Mouse (Mus musculus): ENCODE measurements around the gene Snap29. TPM values are rescaled to one million over a fixed set of nuclear protein-coding genes. Genes with fewer than 3 reads are reported as not detected.

The Snap29 gene
- polyA plus RNA-seq, 1 experiment from 2014 or later = 7.3 TPM

DNA sequence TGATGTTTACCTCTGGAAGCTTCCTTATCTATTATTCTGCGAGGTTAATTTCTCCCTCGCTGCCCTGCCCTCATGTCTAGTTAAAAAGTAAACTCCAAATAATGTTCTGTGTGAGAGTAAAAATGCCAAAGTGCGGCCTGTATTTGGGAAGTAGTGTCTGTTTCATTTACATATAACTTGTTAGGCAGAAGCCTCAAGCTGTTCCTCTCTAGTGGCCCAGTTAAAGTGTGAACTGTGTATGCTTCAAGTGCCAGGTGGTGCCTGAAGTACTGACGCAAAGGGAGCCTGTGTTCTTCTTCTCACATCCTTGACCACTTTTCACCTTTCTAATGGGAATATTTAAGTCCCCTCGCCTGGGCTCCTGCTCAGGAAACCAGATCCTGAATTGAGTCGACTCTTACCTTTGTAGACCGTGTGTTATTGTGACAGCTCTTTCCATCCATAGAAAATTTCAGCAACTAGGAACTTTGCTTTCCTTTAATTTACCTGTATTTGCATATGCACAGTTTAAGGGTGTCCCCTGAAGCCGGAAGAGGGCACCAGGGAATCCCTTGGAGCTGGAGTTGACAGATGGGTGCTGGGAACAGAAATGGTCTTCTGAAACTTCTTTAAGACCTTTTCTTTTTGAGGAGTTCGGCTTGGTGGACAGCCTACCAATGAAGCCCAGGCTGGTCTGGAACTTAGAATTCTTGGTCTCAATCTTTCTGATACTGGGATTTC lies 886 bp downstream of the Snap29 start:
- Histone ChIP-seq H3K27me3 (replicated peaks; ENCODE audit: control insufficient read depth, insufficient read depth, low read length) (no peaks in the 10 kb centered on the region), H3K9me3 (ENCODE audit: control insufficient read depth, low read length) (no peaks in the 10 kb centered on the region), H3K27ac (replicated peaks; ENCODE audit: low read depth, low read length) (no peak overlapping the region), H3K9ac (ENCODE audit: low read depth, low read length) (peak overlapping the region; percentile 77), H3K4me1 (ENCODE audit: control insufficient read depth, insufficient read depth, low read length) (peaks cover 13% of the 10 kb centered on the region), H3K36me3 (ENCODE audit: control insufficient read depth, insufficient read depth, low read length) (peaks cover 8% of the 10 kb centered on the region; the same call in 1 of the 2 replicates), H3K4me2 (ENCODE audit: low read depth, low read length) (peak overlapping the region; percentile 67), H3K4me3 (ENCODE audit: low read depth, low read length) (peak overlapping the region; percentile 84)
- 36% methylated on average over 9 of the region's 9 CpGs for WGBS
- DNase-seq (ENCODE audit: low spot score) (no peak), ATAC-seq (ENCODE audit: low read depth) (no peak)

DNA sequence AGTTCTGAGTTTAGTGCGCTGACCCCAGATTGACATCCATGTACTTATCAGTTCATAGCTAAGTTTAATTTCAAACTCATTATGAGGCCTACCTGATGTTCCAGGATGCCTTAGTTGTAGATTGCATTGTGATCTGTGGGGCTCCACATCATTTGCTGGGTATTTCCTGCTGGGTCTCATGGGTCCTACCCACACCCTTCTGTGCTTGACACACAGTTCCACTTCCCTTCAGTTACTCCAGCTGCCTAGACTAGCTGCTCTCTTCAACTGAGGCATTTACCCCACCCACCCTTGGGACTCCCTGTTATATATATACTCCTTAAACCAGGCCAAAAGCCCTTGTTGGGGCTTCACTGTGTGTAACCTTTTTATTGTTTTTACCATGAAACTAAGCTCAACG lies 3.3 kb downstream of the Snap29 start:
- H3K4me3 ChIP-seq (ENCODE audit: low read depth, low read length) = no peak overlapping the region
- no peak overlapping the region for H3K27ac ChIP-seq (replicated peaks; ENCODE audit: low read depth, low read length)
- H3K4me1 ChIP-seq (ENCODE audit: control insufficient read depth, insufficient read depth, low read length) = peaks cover 13% of the 10 kb centered on the region
- 94% methylated on average over 2 of the region's 2 CpGs for WGBS
- H3K36me3 ChIP-seq (ENCODE audit: control insufficient read depth, insufficient read depth, low read length) = 0 out of 2 replicates have a peak, but pooled peaks cover 4% of the 10 kb centered on the region
- no peak overlapping the region for H3K4me2 ChIP-seq (ENCODE audit: low read depth, low read length)
- ATAC-seq (ENCODE audit: low read depth) (no peak), DNase-seq (ENCODE audit: low spot score) (no peak)
- no peak overlapping the region for H3K9ac ChIP-seq (ENCODE audit: low read depth, low read length)
- no peaks in the 10 kb centered on the region for H3K9me3 ChIP-seq (ENCODE audit: control insufficient read depth, low read length)
- H3K27me3 ChIP-seq (replicated peaks; ENCODE audit: control insufficient read depth, insufficient read depth, low read length) = no peaks in the 10 kb centered on the region

DNA sequence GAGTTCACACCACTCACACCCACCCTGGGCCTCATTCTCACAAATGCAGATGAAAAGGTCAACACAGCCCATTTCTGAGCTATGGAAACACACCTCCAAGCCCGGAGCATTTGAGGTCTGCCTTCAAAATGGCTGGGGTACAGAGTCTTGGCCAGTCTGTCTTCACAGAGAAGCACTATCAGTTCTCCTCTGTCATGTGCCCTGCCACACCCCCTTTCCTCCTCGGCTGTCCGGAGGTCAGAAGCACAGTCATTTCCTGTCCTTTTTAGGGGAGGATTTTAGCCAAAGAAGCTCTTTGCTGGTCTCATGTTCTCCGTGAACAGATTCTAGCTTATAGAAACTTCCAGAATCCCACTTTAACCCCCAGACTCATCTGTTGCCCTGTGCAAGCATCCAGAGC lies 4.4 kb downstream of the Snap29 start:
- DNase-seq (ENCODE audit: low spot score) = no peak
- H3K4me3 ChIP-seq (ENCODE audit: low read depth, low read length) = no peak overlapping the region
- H3K27me3 ChIP-seq (replicated peaks; ENCODE audit: control insufficient read depth, insufficient read depth, low read length) = no peaks in the 10 kb centered on the region
- 47% methylated on average over 4 of the region's 4 CpGs for WGBS
- H3K4me2 ChIP-seq (ENCODE audit: low read depth, low read length) = no peak overlapping the region
- H3K9me3 ChIP-seq (ENCODE audit: control insufficient read depth, low read length) = no peaks in the 10 kb centered on the region
- no peak for ATAC-seq (ENCODE audit: low read depth)
- H3K27ac ChIP-seq (replicated peaks; ENCODE audit: low read depth, low read length) = no peak overlapping the region
- H3K4me1 ChIP-seq (ENCODE audit: control insufficient read depth, insufficient read depth, low read length) = peaks cover 6% of the 10 kb centered on the region
- H3K9ac ChIP-seq (ENCODE audit: low read depth, low read length) = no peak overlapping the region
- 0 out of 2 replicates have a peak, but pooled peaks cover 4% of the 10 kb centered on the region for H3K36me3 ChIP-seq (ENCODE audit: control insufficient read depth, insufficient read depth, low read length)

DNA sequence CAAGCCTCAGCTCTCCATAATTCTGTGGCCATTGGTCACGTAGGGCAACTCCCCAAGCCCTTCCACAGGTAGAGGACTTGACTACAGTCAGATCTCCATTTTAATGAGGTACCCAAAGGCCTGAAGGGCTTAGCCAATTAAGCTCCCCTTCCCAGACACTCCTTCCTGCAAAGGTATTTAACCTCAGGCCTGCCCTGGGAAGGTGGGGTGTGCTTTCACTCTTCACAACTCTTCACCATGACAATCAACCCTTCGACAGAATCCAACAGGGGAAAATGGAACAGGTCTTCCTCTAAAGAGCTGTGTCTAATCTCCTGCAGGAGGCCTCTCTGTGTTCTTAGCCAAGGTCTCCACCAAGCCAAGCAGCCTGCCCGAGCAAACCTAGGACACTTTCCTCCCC lies 17.2 kb downstream of the Snap29 start:
- DNase-seq (ENCODE audit: low spot score) = no peak
- H3K36me3 ChIP-seq (ENCODE audit: control insufficient read depth, insufficient read depth, low read length) = peaks cover 69% of the 10 kb centered on the region

DNA sequence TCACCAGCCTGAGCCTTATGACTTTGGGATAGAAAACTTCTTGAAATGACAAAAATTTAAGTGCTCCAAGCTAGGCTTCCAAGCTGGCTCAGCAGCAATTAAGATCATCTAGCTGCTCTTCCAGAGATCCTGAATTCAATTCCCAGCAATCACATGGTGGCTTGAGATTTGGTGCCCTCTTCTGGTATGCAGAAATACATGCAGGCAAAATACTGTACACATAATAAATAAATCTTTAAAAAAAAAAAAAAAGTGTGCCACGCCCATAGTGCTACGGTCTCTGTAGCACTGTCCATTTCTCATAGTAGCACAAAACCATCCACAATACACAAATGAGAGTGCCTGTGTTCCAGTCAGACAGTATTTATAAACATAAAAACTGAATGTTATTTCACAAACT lies 26.8 kb downstream of the Snap29 start:
- Histone ChIP-seq H3K9ac (ENCODE audit: low read depth, low read length) (no peak overlapping the region), H3K27ac (replicated peaks; ENCODE audit: low read depth, low read length) (no peak overlapping the region), H3K27me3 (replicated peaks; ENCODE audit: control insufficient read depth, insufficient read depth, low read length) (no peaks in the 10 kb centered on the region), H3K36me3 (ENCODE audit: control insufficient read depth, insufficient read depth, low read length) (peaks cover 17% of the 10 kb centered on the region), H3K4me2 (ENCODE audit: low read depth, low read length) (no peak overlapping the region), H3K9me3 (ENCODE audit: control insufficient read depth, low read length) (no peaks in the 10 kb centered on the region), H3K4me1 (ENCODE audit: control insufficient read depth, insufficient read depth, low read length) (no peaks in the 10 kb centered on the region), H3K4me3 (ENCODE audit: low read depth, low read length) (no peak overlapping the region)
- 81% methylated on average over 2 of the region's 2 CpGs for WGBS
- no peak for DNase-seq (ENCODE audit: low spot score)
- no peak for ATAC-seq (ENCODE audit: low read depth)

More for the DNA sequence above, 17.2 kb downstream of the Snap29 start:
- Histone ChIP-seq H3K27ac (replicated peaks; ENCODE audit: low read depth, low read length) (no peak overlapping the region), H3K4me1 (ENCODE audit: control insufficient read depth, insufficient read depth, low read length) (no peaks in the 10 kb centered on the region), H3K27me3 (replicated peaks; ENCODE audit: control insufficient read depth, insufficient read depth, low read length) (no peaks in the 10 kb centered on the region), H3K4me2 (ENCODE audit: low read depth, low read length) (no peak overlapping the region), H3K9me3 (ENCODE audit: control insufficient read depth, low read length) (no peaks in the 10 kb centered on the region), H3K4me3 (ENCODE audit: low read depth, low read length) (no peak overlapping the region), H3K9ac (ENCODE audit: low read depth, low read length) (no peak overlapping the region)
- 80% methylated on average over 3 of the region's 3 CpGs for WGBS
- no peak for ATAC-seq (ENCODE audit: low read depth)

DNA sequence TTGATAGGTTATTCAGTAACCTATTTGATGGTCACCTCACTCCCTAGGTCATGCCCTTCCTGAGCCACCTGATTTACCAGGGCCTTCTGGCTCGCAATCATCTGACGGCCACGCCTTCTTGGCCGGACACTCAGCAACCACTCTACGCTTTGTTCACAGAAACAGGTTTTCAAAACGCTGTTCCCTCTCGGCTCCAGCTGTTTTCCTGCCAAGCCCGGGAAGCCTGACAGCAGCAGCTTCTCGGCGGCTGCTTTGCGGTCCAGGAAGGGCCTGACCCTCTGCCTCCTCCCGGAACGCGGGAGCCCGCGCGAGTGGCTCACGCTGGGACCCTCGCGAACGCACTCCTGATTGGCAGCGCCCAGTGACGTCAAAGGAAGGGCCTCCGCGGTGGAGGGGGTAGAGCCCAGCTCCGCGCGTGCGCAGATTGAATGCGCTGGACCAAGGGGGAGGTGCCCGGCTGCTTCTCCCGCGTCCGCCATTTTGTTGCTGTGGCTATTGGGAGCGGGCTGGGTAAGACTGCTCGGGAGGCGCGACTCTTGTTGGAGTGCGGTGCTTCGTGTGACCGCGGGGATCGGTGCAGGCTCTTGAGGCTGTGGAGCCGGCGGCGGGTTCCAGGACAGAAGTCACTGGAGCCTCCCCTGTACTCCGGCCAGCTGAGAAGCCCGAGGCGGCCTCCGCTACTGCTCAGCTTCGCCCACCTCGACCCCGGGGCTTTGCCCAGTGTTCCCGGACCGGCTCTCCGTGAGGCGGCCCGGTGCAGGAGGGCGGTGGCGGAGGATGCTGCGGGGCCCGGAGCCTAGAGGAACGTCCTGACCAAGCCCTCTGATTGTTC lies 46.0 kb downstream of the Snap29 start, which contains the start of gene Crkl:
Gene Crkl (plus strand): TSS at position 447 of the 832 bp plus-strand sequence.
- Histone ChIP-seq H3K27me3 (replicated peaks; ENCODE audit: control insufficient read depth, insufficient read depth, low read length) (no peaks in the 10 kb centered on the region), H3K27ac (replicated peaks; ENCODE audit: low read depth, low read length) (peak within 1 kb of the TSS; percentile 96), H3K4me3 (ENCODE audit: low read depth, low read length) (peak within 1 kb of the TSS; percentile 100), H3K4me1 (ENCODE audit: control insufficient read depth, insufficient read depth, low read length) (peaks cover 15% of the 10 kb centered on the region), H3K9me3 (ENCODE audit: control insufficient read depth, low read length) (no peaks in the 10 kb centered on the region), H3K9ac (ENCODE audit: low read depth, low read length) (peak within 1 kb of the TSS; percentile 97), H3K36me3 (ENCODE audit: control insufficient read depth, insufficient read depth, low read length) (peaks cover 18% of the 10 kb centered on the region), H3K4me2 (ENCODE audit: low read depth, low read length) (peak within 1 kb of the TSS; percentile 91)
- ATAC-seq (ENCODE audit: low read depth) (peak; percentile 98), DNase-seq (ENCODE audit: low spot score) (peak; percentile 99)
- WGBS = under 1% methylated on average over 47 of the region's 63 CpGs

DNA sequence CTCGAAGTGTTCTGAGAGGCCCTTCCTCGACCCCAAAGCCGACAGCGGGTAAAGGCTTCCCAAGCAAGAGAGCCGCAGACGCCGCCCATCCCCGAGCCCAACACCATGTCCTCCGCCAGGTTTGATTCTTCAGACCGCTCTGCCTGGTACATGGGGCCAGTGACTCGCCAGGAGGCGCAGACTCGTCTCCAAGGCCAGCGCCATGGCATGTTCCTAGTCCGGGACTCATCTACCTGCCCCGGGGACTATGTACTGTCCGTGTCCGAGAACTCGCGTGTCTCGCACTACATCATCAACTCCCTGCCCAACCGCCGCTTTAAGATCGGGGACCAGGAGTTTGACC lies 46.6 kb downstream of the Snap29 start:
- DNase-seq (ENCODE audit: low spot score) (peak; percentile 55), ATAC-seq (ENCODE audit: low read depth) (peak; percentile 35; the same call in 1 of the 2 replicates)
- Histone ChIP-seq H3K27me3 (replicated peaks; ENCODE audit: control insufficient read depth, insufficient read depth, low read length) (no peaks in the 10 kb centered on the region), H3K4me3 (ENCODE audit: low read depth, low read length) (peak overlapping the region; percentile 100), H3K4me2 (ENCODE audit: low read depth, low read length) (peak overlapping the region; percentile 91), H3K27ac (replicated peaks; ENCODE audit: low read depth, low read length) (peak overlapping the region; percentile 96), H3K36me3 (ENCODE audit: control insufficient read depth, insufficient read depth, low read length) (peaks cover 23% of the 10 kb centered on the region), H3K9ac (ENCODE audit: low read depth, low read length) (peak overlapping the region; percentile 97), H3K4me1 (ENCODE audit: control insufficient read depth, insufficient read depth, low read length) (peaks cover 18% of the 10 kb centered on the region), H3K9me3 (ENCODE audit: control insufficient read depth, low read length) (no peaks in the 10 kb centered on the region)
- 0% methylated on average over 21 of the region's 24 CpGs for WGBS

DNA sequence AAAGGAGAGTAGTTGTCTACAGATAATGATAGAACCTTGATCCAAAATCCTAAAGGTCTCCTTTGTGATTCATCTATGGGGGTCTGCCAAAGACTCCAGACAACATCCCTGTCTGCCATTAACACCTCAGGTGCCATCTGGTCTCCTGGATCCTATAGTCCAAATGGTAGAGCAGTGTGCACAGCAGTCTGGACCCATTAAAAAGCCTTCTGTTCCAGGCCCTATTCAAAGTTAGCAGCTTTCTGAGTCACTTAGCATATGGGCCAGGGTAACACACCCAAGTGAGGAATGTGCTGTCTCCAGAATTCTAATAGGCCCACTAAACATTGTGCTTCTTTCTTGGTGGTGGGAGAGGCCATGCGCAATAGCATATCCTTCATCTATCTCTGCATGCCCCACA lies 51.1 kb downstream of the Snap29 start:
- WGBS = 94% methylated on average over 1 of the region's 1 CpGs
- H3K9me3 ChIP-seq (ENCODE audit: control insufficient read depth, low read length) = no peaks in the 10 kb centered on the region
- ATAC-seq (ENCODE audit: low read depth) = no peak
- no peak overlapping the region for H3K27ac ChIP-seq (replicated peaks; ENCODE audit: low read depth, low read length)
- H3K36me3 ChIP-seq (ENCODE audit: control insufficient read depth, insufficient read depth, low read length) = peaks cover 58% of the 10 kb centered on the region
- no peak for DNase-seq (ENCODE audit: low spot score)
- H3K9ac ChIP-seq (ENCODE audit: low read depth, low read length) = no peak overlapping the region
- H3K4me1 ChIP-seq (ENCODE audit: control insufficient read depth, insufficient read depth, low read length) = peaks cover 15% of the 10 kb centered on the region
- no peaks in the 10 kb centered on the region for H3K27me3 ChIP-seq (replicated peaks; ENCODE audit: control insufficient read depth, insufficient read depth, low read length)
- 0 out of 2 replicates have a peak overlapping the region, but pooled peaks have one; percentile 2 for H3K4me2 ChIP-seq (ENCODE audit: low read depth, low read length)
- no peak overlapping the region for H3K4me3 ChIP-seq (ENCODE audit: low read depth, low read length)
